Mouse (Mus musculus) hindbrain, embryonic 11.5 days (tissue): ENCODE measurements at regions not wholly inside any gene's neighbourhood (a gene's known extent, or its start where the extent isn't known, plus 50 kb on each side); places are given as distances from the start of the nearest gene placed in this dataset.

Source experiments
- ATAC-seq: fragments of 200-750 bp; cut with Nextera tagmentation; 2 replicates; pipeline ENCODE4 v1.8.0; 2017; ENCODE audit warnings: mild to moderate bottlenecking, moderate TSS enrichment, moderate library complexity; ENCODE audit not compliant: low FRiP score
- DNase-seq: peaks from one replicate; pipeline ENCODE4 v3.0.0-alpha.2; 2015; ENCODE audit warnings: low spot score
- H3K27ac ChIP-seq: fragments of 300-500 bp; sonication (generic); 2 replicates; pipeline ENCODE4 v1.5.1; 2014; ENCODE audit warnings: mild to moderate bottlenecking, low read depth, low read length
- H3K27me3 ChIP-seq: fragments of 300-500 bp; sonication (generic); 2 replicates; pipeline ENCODE4 v1.6.1; 2014; ENCODE audit warnings: mild to moderate bottlenecking, low read length, moderate library complexity, mixed read lengths; ENCODE audit not compliant: control insufficient read depth, insufficient read depth
- H3K36me3 ChIP-seq: fragments of 300-500 bp; sonication (generic); 2 replicates; pipeline ENCODE4 v1.6.1; 2014; ENCODE audit warnings: mild to moderate bottlenecking, low read length, moderate library complexity, mixed read lengths; ENCODE audit not compliant: control insufficient read depth, insufficient read depth
- H3K4me1 ChIP-seq: fragments of 300-500 bp; sonication (generic); replicated peaks from 2 replicates; pipeline ENCODE4 v1.6.1; 2014; ENCODE audit warnings: low read length, mixed read lengths; ENCODE audit not compliant: control insufficient read depth, insufficient read depth
- H3K4me2 ChIP-seq: fragments of 300-500 bp; sonication (generic); replicated peaks from 2 replicates; pipeline ENCODE4 v1.6.1; 2014; ENCODE audit warnings: mild to moderate bottlenecking, low read depth, low read length
- H3K4me3 ChIP-seq: fragments of 300-500 bp; sonication (generic); 2 replicates; pipeline ENCODE4 v1.5.1; 2014; ENCODE audit warnings: low read depth, low read length
- H3K9ac ChIP-seq: fragments of 300-500 bp; sonication (generic); 2 replicates; pipeline ENCODE4 v1.6.1; 2014; ENCODE audit warnings: low read depth, low read length
- H3K9me3 ChIP-seq: fragments of 300-500 bp; sonication (generic); 2 replicates; pipeline ENCODE4 v1.6.1; 2016; ENCODE audit warnings: low read length; ENCODE audit not compliant: control insufficient read depth
- whole genome bisulfite sequencing: fragments of 180-500 bp; shearing (Covaris S2); extraction: QIAGEN DNeasy Blood & Tissue Kit; methylation state at CpG from one replicate; pipeline ENCODE4 v1.1.7; 2014; 5-methylcytosine and 5-hydroxymethylcytosine counted together

GRCm38 (mm10) chr9:23041537-23042472 lies 181.1 kb upstream of the Bmper start:
- no peak overlapping the region for H3K9ac ChIP-seq
- ATAC-seq (no peak), DNase-seq (no peak)
- H3K4me1 ChIP-seq, result no peaks in the 10 kb centered on the region
- no peak overlapping the region for H3K4me2 ChIP-seq
- no peak overlapping the region for H3K27ac ChIP-seq
- H3K27me3 ChIP-seq, result no peaks in the 10 kb centered on the region; the same call in 1 of the 2 replicates
- H3K9me3 ChIP-seq, result no peaks in the 10 kb centered on the region
- H3K4me3 ChIP-seq, result no peak overlapping the region
- no peaks in the 10 kb centered on the region for H3K36me3 ChIP-seq
- WGBS, result 67% methylated on average over 22 of the region's 22 CpGs

DNA sequence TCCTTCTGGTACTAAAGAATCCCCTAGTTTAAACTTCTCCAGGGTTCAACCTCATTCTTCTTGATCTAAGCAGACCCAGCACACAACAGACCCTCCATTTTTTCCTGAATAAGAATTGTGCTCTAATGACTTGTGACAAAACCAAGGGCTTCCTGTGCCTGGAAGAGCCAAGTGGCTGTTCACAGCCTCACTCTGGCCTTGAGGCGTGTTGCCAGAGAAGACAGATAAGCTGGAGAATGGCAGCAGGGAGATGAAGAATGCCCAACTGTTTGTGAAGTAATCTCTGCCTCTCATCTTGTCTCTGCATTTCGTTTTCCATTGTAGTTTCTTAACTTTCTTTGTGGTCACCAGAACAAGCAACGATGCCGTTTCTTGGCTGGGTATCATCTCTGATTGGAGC lies 179.9 kb upstream of the Bmper start:
- no peak overlapping the region for H3K27ac ChIP-seq
- no peak overlapping the region for H3K4me2 ChIP-seq
- 88% methylated on average over 4 of the region's 4 CpGs for WGBS
- no peaks in the 10 kb centered on the region; the same call in 1 of the 2 replicates for H3K27me3 ChIP-seq
- ATAC-seq (no peak), DNase-seq (no peak)
- H3K4me1 ChIP-seq, result no peaks in the 10 kb centered on the region
- no peaks in the 10 kb centered on the region for H3K9me3 ChIP-seq
- no peak overlapping the region for H3K9ac ChIP-seq
- H3K36me3 ChIP-seq, result no peaks in the 10 kb centered on the region
- H3K4me3 ChIP-seq, result no peak overlapping the region

DNA sequence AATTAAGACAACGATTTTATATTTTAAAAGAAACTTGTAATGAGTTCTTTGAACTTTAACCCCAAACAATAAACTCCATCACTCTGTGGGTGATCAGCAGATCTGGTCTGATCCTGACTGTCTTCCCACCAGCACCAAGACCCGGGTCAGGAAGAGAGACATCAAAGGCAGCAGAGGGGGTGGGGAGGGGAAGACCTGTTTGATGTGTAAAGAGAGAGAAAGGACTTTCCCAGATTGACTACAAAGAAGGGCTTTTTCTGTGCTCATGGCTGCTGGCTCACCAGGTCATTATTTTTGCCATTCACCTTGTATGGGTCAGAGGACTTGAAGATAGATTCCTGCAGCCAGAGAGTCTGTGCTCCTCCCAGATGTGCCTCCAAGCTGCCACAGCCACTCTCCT lies 177.4 kb upstream of the Bmper start:
- Histone ChIP-seq H3K9ac (no peak overlapping the region), H3K9me3 (no peaks in the 10 kb centered on the region), H3K4me1 (no peaks in the 10 kb centered on the region), H3K27ac (no peak overlapping the region), H3K4me3 (no peak overlapping the region), H3K36me3 (no peaks in the 10 kb centered on the region), H3K27me3 (no peaks in the 10 kb centered on the region), H3K4me2 (no peak overlapping the region)
- WGBS, result 29% methylated on average over 2 of the region's 2 CpGs
- ATAC-seq (no peak), DNase-seq (no peak)

- no peaks in the 10 kb centered on the region for H3K36me3 ChIP-seq
- ATAC-seq (no peak), DNase-seq (no peak)
- no peak overlapping the region for H3K4me3 ChIP-seq
- no peak overlapping the region for H3K4me2 ChIP-seq
- H3K27ac ChIP-seq, result no peak overlapping the region
- H3K4me1 ChIP-seq, result no peaks in the 10 kb centered on the region
- no peaks in the 10 kb centered on the region for H3K27me3 ChIP-seq
- WGBS, result 57% methylated on average over 2 of the region's 2 CpGs
- H3K9ac ChIP-seq, result no peak overlapping the region
- H3K9me3 ChIP-seq, result no peaks in the 10 kb centered on the region
Observed at GRCm38 (mm10) chr9:23050751-23051150, 172.1 kb upstream of the Bmper start.

DNA sequence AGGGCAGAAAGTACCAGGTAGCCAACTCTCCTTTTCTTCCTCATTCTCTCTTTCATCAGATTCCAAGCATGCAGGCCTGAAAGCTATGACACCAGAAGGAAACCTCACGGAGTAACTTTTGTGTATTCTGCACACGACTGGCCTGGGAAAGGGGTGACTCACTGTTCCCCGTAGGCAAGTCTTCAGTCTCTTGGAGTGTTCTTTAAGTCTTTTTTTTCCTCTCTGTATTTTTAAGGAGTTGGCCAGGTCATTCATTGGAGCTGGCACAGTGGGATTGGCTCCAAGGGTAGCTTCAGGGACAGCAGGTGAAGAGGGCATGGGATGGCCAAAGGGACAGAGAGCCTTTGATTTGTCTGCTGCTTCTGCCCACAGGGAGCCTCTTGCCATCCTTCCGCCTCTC lies 163.3 kb upstream of the Bmper start:
- Histone ChIP-seq H3K27me3 (no peaks in the 10 kb centered on the region), H3K27ac (no peak overlapping the region), H3K4me2 (no peak overlapping the region), H3K9ac (no peak overlapping the region), H3K36me3 (no peaks in the 10 kb centered on the region), H3K4me3 (no peak overlapping the region), H3K4me1 (peaks cover 17% of the 10 kb centered on the region), H3K9me3 (no peaks in the 10 kb centered on the region)
- DNase-seq (no peak), ATAC-seq (no peak)
- WGBS, result 82% methylated on average over 4 of the region's 4 CpGs

GRCm38 (mm10) chr9:23060526-23060925 lies 162.3 kb upstream of the Bmper start:
- ATAC-seq (peak; percentile 48; the same call in 1 of the 2 replicates), DNase-seq (peak; percentile 36)
- H3K27ac ChIP-seq, result peak overlapping the region; percentile 30; the same call in 1 of the 2 replicates
- H3K4me1 ChIP-seq, result peaks cover 17% of the 10 kb centered on the region
- H3K27me3 ChIP-seq, result no peaks in the 10 kb centered on the region
- H3K9me3 ChIP-seq, result no peaks in the 10 kb centered on the region
- no peaks in the 10 kb centered on the region for H3K36me3 ChIP-seq
- H3K4me2 ChIP-seq, result no peak overlapping the region
- H3K9ac ChIP-seq, result no peak overlapping the region
- no peak overlapping the region for H3K4me3 ChIP-seq

- 13% methylated on average over 4 of the region's 4 CpGs for WGBS
- peak overlapping the region; percentile 78 for H3K27ac ChIP-seq
- no peak overlapping the region for H3K9ac ChIP-seq
- H3K4me1 ChIP-seq, result peaks cover 17% of the 10 kb centered on the region
- H3K4me3 ChIP-seq, result no peak overlapping the region
- no peak overlapping the region for H3K4me2 ChIP-seq
- no peaks in the 10 kb centered on the region for H3K9me3 ChIP-seq
- ATAC-seq (peak; percentile 48), DNase-seq (peak; percentile 48)
- no peaks in the 10 kb centered on the region for H3K27me3 ChIP-seq
- H3K36me3 ChIP-seq, result no peaks in the 10 kb centered on the region
Observed at GRCm38 (mm10) chr9:23061179-23061929, 161.5 kb upstream of the Bmper start.

GRCm38 (mm10) chr9:23062057-23062655 lies 160.7 kb upstream of the Bmper start:
- Histone ChIP-seq H3K27ac (peak overlapping the region; percentile 78), H3K4me1 (peaks cover 17% of the 10 kb centered on the region), H3K9ac (0 out of 2 replicates have a peak overlapping the region, but pooled peaks have one; percentile 8), H3K36me3 (no peaks in the 10 kb centered on the region), H3K27me3 (no peaks in the 10 kb centered on the region), H3K4me2 (no peak overlapping the region), H3K9me3 (no peaks in the 10 kb centered on the region), H3K4me3 (no peak overlapping the region)
- peak; percentile 63 for ATAC-seq
- 35% methylated on average over 8 of the region's 8 CpGs for WGBS
- peak; percentile 45 for DNase-seq
